Mouse (Mus musculus) ES-CJ7 (cell line): ENCODE results near the gene Klk1b11.
"Not testable (repeated sequence)": the region's sequence is repeated elsewhere in the genome, so short reads cannot be mapped to it uniquely, and the experiment has no call there.

Experiments used
- DNase-seq: peaks from one replicate; pipeline ENCODE4 v3.0.0; 2011; ENCODE audit warnings: low read depth, low spot score

Klk1b11 gene

GRCm38 (mm10) chr7:43995577-43995976, at the start of gene Klk1b11:
Gene Klk1b11, plus strand, starts transcription at chr7:43995877.
- DNase-seq, result not testable (repeated sequence)

- no peak for DNase-seq
These were observed 45.3 kb upstream of the Klk1b11 start, which contains the start of gene Klk1b8 for GRCm38 (mm10) chr7:43950364-43950763. Gene Klk1b8, plus strand, starts transcription at chr7:43950664.

DNA sequence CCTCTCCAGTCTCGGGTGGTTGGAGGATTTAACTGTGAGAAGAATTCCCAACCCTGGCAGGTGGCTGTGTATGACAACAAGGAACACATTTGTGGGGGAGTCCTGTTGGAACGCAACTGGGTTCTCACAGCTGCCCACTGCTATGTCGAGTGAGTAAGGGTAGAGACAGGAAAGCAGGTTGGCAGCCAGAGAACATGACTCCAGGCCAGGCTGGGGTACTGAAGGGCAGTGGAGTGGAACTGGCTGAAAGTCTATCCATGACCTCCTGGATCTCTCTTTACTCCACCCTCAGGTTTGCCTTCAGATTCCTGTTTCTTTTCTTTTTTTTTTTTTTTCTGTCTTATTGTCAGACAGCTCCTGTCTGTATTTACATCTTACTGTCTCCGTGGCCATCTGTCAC, 43.0 kb upstream of the Klk1b11 start:
- DNase-seq, result no peak

- no peak for DNase-seq
These were observed 29.2 kb upstream of the Klk1b11 start, which contains the start of gene Klk1b1 for GRCm38 (mm10) chr7:43966451-43966850. Gene Klk1b1, plus strand, starts transcription at chr7:43966751.

DNA sequence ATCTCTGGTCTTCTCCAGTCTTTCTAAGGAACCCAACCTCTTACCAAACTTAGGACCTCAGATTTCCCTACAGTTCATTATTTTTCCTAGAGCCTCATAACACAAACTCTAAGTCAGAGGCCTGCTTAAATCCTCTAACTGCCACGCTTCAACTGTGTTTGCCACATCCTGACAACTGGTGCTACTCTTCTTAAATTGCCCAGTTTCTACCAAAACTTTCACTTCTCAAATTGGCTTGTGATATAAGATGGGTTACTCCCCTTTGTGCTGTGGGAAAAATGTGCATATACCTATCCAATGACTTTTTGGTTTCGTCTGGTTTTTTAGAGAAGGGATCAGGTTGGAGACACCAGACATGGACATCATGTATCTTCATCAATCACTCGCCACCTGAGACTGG, 28.6 kb upstream of the Klk1b11 start:
- DNase-seq, result no peak

GRCm38 (mm10) chr7:43967612-43968011, 28.1 kb upstream of the Klk1b11 start:
- no peak for DNase-seq

DNA sequence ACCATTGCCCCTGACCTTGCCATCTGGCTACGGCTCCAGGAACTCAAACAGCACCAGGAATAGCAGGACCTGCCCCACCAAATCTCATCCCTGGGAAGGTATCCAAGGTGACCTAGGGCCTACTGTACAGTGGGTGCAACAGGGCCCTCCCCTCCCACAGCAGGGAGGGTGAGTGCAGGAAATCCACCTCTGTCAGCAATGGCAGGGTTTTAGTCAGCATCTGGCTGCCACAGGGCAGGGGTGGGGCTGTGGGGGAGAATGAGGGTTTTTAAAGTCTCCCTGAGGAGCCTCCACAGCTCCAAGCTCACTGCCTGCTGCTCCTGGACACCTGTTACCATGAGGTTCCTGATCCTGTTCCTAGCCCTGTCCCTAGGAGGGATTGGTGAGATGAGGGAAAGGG, 19.9 kb upstream of the Klk1b11 start, which contains the start of gene Klk1b9:
Gene Klk1b9, plus strand, starts transcription at position 301 of the 400 bp plus-strand sequence.
- not testable (repeated sequence) for DNase-seq

DNA sequence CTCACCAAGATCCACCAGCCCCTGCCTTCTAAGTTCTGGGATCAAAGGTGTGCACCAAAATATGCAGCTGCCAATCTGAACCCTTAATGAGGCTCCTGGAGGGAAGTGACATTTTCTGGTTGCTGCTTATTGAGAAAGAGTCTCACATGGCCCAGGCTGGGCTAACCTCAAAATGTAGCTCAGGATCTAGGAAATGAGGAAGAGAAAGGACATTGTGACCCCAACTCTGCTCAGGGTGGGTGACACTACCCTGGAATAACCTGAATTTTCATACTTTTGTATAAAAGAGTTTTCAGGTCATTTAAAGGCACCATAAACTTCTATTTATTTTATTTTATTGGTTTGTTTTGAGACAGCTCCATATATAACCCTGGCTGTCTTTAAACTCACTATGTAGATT, 10.0 kb upstream of the Klk1b11 start:
- no peak for DNase-seq

DNA sequence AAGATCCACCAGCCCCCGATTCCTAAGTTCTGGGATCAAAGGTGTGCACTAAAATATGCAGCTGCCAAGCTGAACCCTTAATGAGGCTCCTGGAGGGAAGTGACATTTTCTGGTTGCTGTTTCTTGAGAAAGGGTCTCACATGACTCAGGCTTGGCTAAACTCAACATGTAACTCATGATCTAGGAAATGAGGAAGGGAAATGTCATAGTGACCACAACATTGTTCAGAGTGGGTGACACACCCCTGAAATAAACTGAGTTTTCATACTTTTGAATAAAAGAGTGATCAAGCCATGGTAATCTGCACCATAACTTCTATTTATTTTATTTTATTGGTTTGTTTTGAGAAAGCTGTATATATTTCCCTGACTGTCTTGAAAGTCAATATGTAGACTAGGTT, 856 bp upstream of the Klk1b11 start:
- DNase-seq, result not testable (repeated sequence)

- DNase-seq, result no peak
These were observed 9.2 kb downstream of the Klk1b11 start for GRCm38 (mm10) chr7:44004847-44005246.

DNA sequence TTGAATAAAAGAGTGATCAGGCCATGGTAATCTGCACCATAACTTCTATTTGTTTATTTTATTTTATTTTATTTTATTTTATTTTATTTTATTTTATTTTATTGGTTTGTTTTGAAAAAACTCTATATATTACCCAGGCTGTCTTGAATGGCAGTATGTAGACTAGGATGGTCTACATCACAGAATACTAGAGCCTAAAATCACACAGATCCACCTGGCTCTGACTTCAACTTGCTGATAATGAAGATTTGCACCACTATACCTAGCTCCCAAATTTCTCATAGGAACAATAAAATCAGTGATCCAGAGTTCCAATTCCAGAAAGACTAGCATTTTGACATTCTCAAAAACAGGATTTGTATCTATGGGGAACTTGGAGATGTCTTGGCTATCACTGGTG, 16.2 kb downstream of the Klk1b11 start, which contains the start of gene Klk1b26:
Gene Klk1b26, plus strand, starts transcription at position 301 of the 400 bp plus-strand sequence.
- not testable (repeated sequence) for DNase-seq

DNA sequence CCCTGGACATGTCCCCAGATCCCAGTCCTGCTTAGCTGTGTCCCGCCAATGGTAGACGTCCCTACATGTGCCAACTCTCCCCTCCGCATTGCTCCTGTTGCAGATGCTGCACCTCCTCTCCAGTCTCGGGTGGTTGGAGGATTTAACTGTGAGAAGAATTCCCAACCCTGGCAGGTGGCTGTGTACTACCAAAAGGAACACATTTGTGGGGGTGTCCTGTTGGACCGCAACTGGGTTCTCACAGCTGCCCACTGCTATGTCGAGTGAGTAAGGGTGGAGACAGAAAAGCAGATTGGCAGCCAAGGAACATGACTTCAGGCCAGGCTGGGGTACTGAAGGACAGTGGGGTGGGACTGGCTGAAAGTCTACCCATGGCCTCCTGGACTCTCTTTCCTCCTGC, 19.0 kb downstream of the Klk1b11 start:
- DNase-seq, result not testable (repeated sequence)

DNA sequence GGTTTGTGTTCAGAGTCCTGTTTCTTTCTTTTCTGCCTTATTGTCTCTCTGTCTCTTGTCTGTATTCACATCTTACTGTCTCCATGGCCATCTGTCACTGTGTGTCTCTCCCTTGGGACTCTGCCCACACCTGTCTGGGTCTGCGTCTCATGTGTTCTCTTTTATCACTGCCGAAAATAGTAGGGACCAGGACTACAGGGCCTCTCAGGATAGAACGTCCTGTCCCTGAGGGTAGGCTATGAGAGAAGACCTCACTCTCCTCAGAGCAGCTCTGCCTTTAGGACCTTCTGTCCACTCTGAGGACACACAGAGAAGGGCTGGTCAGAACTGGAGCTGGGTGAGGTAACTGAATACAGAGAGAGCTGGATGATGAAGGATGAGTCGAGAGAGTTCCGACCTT, 19.4 kb downstream of the Klk1b11 start:
- no peak for DNase-seq
